Mouse (Mus musculus): ENCODE measurements around the gene Hbq1a.

DNA sequence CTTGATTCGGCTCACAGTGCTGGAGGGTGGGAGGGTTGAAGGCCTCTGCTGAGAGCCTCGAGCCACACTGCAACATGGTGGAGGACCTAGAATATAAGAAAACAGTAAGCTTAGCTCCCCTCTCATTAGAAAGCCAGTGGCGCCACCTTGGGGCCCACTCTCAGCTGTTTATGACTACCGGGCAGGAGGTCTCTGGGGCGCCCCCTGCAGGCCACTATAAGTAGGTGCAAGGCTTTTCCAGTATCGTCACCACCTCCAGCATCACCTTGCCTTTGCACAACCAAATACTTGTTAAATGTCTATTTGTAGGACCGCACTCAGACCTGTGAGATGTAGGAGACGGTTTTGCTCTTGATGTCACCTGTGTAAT lies 21.3 kb downstream of the Hbq1a start:
- TF ChIP-seq CTCF (IDR thresholded peaks at IDR 0.05; ENCODE audit: low read depth): peak; percentile 77
- no peak for TF ChIP-seq EP300 (IDR thresholded peaks at IDR 0.05; ENCODE audit: low read depth)

Data from heart, postnatal 0 days (tissue).